Mouse (Mus musculus): Measurements from ENCODE around the gene Mmp19. TPM values are rescaled to one million over a fixed set of nuclear protein-coding genes. Genes with fewer than 3 reads are reported as not detected.

The Mmp19 gene
- polyA plus RNA-seq, 1 experiment from 2014 or later, result 2.3 TPM

Other genes starting within 250 kb of the Mmp19 start
- gene Zc3h10, start 243.1 kb upstream of the Mmp19 start, polyA plus RNA-seq (2015; fragmentation: Nextera tagmentation; extraction: Ambion mirVana), result 15.8 and 16.0 TPM in 2 replicates
- 4,202 and 4,259 TPM in 2 replicates for gene Rpl41, start 241.6 kb upstream of the Mmp19 start, polyA plus RNA-seq (2015; fragmentation: Nextera tagmentation; extraction: Ambion mirVana)
- gene Pa2g4, start 224.9 kb upstream of the Mmp19 start, polyA plus RNA-seq (2015; fragmentation: Nextera tagmentation; extraction: Ambion mirVana), result 186 and 189 TPM in 2 replicates
- gene Erbb3, start 201.3 kb upstream of the Mmp19 start, polyA plus RNA-seq (2015; fragmentation: Nextera tagmentation; extraction: Ambion mirVana), result 23.9 and 25.8 TPM in 2 replicates
- gene Rps26, start 164.2 kb upstream of the Mmp19 start, polyA plus RNA-seq (2015; fragmentation: Nextera tagmentation; extraction: Ambion mirVana), result 833 and 868 TPM in 2 replicates
- 3.1 and 3.9 TPM in 2 replicates for gene Ikzf4, start 144.9 kb upstream of the Mmp19 start, polyA plus RNA-seq (2015; fragmentation: Nextera tagmentation; extraction: Ambion mirVana)
- 19.3 and 20.9 TPM in 2 replicates for gene Suox, start 116.8 kb upstream of the Mmp19 start, polyA plus RNA-seq (2015; fragmentation: Nextera tagmentation; extraction: Ambion mirVana)
- 91.6 and 97.4 TPM in 2 replicates for gene Rab5b, start 94.6 kb upstream of the Mmp19 start, polyA plus RNA-seq (2015; fragmentation: Nextera tagmentation; extraction: Ambion mirVana)
- gene Pmel, start 86.7 kb upstream of the Mmp19 start, polyA plus RNA-seq (2015; fragmentation: Nextera tagmentation; extraction: Ambion mirVana), result 27.2 and 29.8 TPM in 2 replicates
- gene Cdk2, start 85.9 kb upstream of the Mmp19 start, polyA plus RNA-seq (2015; fragmentation: Nextera tagmentation; extraction: Ambion mirVana), result 105 TPM in 2 replicates
- 25.6 and 26.5 TPM in 2 replicates for gene Dgka, start 46.1 kb upstream of the Mmp19 start, polyA plus RNA-seq (2015; fragmentation: Nextera tagmentation; extraction: Ambion mirVana)
- gene Pym1, start 43.0 kb upstream of the Mmp19 start, polyA plus RNA-seq (2015; fragmentation: Nextera tagmentation; extraction: Ambion mirVana), result 37.7 and 38.5 TPM in 2 replicates
- gene Dnajc14, start 13.2 kb downstream of the Mmp19 start, polyA plus RNA-seq (2015; fragmentation: Nextera tagmentation; extraction: Ambion mirVana), result 62.5 and 64.7 TPM in 2 replicates
- gene Tmem198b, start 13.5 kb downstream of the Mmp19 start, polyA plus RNA-seq (2015; fragmentation: Nextera tagmentation; extraction: Ambion mirVana), result 25.4 and 28.1 TPM in 2 replicates
- 194 and 196 TPM in 2 replicates for gene Sarnp, start 26.4 kb downstream of the Mmp19 start, polyA plus RNA-seq (2015; fragmentation: Nextera tagmentation; extraction: Ambion mirVana)
- 58.2 and 61.7 TPM in 2 replicates for gene Ormdl2, start 30.7 kb downstream of the Mmp19 start, polyA plus RNA-seq (2015; fragmentation: Nextera tagmentation; extraction: Ambion mirVana)
- 6.1 TPM in 2 replicates for gene Gdf11, start 100.8 kb downstream of the Mmp19 start, polyA plus RNA-seq (2015; fragmentation: Nextera tagmentation; extraction: Ambion mirVana)
- gene Cd63, start 110.1 kb downstream of the Mmp19 start, polyA plus RNA-seq (2015; fragmentation: Nextera tagmentation; extraction: Ambion mirVana), result 1,010 and 1,093 TPM in 2 replicates
- 19.6 and 21.3 TPM in 2 replicates for gene Rdh5, start 132.0 kb downstream of the Mmp19 start, polyA plus RNA-seq (2015; fragmentation: Nextera tagmentation; extraction: Ambion mirVana)
- 224 and 226 TPM in 2 replicates for gene Bloc1s1, start 133.1 kb downstream of the Mmp19 start, polyA plus RNA-seq (2015; fragmentation: Nextera tagmentation; extraction: Ambion mirVana)
- 14.3 and 16.5 TPM in 2 replicates for gene Itga7, start 142.9 kb downstream of the Mmp19 start, polyA plus RNA-seq (2015; fragmentation: Nextera tagmentation; extraction: Ambion mirVana)
- gene Mettl7b, start 170.1 kb downstream of the Mmp19 start, polyA plus RNA-seq (2015; fragmentation: Nextera tagmentation; extraction: Ambion mirVana), result 0.26 and 0.31 TPM in 2 replicates
- gene Olfr9, start 198.5 kb downstream of the Mmp19 start, polyA plus RNA-seq (2015; fragmentation: Nextera tagmentation; extraction: Ambion mirVana), result 0.05 TPM in 1 of 2 replicates, not detected in the other
- gene Olfr763, start 219.9 kb downstream of the Mmp19 start, polyA plus RNA-seq (2015; fragmentation: Nextera tagmentation; extraction: Ambion mirVana), result not detected in 2 replicates
- gene Olfr764-ps1, start 249.0 kb downstream of the Mmp19 start, polyA plus RNA-seq (2015; fragmentation: Nextera tagmentation; extraction: Ambion mirVana), result not detected in 2 replicates